Comparison of ENCODE assay signal across 16 mouse cellular contexts in the genomic region with DNA sequence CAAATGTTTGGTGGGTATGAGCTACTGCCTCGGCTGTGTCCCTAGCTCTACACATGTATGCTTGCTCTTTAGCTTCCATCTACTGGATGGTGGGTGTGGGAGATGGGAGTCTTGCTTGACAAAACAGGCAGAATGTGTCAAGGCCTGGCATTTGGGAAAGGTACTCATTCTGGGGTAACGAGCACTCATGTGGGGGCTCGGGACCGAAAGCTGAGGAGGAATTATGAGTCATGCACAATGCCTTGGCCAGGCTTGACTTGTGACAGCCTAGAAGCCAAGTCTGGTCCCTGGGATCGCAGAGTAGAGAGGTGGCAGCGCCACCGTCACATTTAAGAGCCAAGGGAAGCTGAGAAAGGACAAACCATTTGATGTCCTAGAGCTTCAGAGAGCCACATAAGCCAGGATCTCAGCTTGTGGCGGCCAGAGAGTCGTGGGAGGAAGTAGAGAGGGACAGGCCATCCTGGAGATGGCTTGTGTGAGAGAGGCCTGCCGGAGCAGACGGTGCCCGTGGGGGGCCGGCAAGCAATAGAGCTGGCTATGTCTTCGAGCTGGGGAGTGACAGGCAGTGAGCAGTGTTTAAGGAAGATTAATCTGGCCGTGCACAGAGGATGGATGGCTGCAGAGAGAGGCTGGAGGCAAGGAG. TPM values are rescaled to one million over a fixed set of nuclear protein-coding genes. Genes with fewer than 3 reads are reported as not detected.
A peak's percentile ranks its signal among the peaks of the same experiment; 100 is the strongest.
DNase-seq lines count a peak whose midpoint lies in the region; ATAC-seq and TF ChIP-seq lines count a peak whose summit lies in the region.
"Had no signal": no experiment of that assay in that cellular context is flagged by ENCODE, and none has a peak within 500 bp of the region (broad histone marks: within the 10 kb centered on the region; RNA-seq: fewer than 3 reads in every experiment).

No protein-coding gene starts in this region.

- peak overlapping the region; percentile 59 for H3K9ac ChIP-seq in hindbrain, embryonic 13.5 days
- H3K9ac ChIP-seq: liver, embryonic 13.5 days had no signal

- H3K36me3 ChIP-seq in hindbrain, embryonic 13.5 days = no peaks in the 10 kb centered on the region
- H3K36me3 ChIP-seq: G1E; liver, embryonic 13.5 days had no signal

- TF ChIP-seq CTCF in left cerebral cortex, adult 2 months (IDR thresholded peaks at IDR 0.05) = no peak

- no peak for ATAC-seq in hindbrain, embryonic 13.5 days (ENCODE audit: low FRiP score)

- H3K27ac ChIP-seq in left cerebral cortex, adult 2 months = peak overlapping the region; percentile 67; the same call in 1 of the 2 replicates
- peak overlapping the region; percentile 76 for H3K27ac ChIP-seq in hindbrain, embryonic 13.5 days
- H3K27ac ChIP-seq: liver, embryonic 13.5 days had no signal

- H3K27me3 ChIP-seq in hindbrain, embryonic 13.5 days = peaks cover 75% of the 10 kb centered on the region

- DNase-seq in left cerebral cortex, adult 2 months (ENCODE audit: extremely low spot score in 1 of 2, low spot score in 2 of 2) = no peak
- no peak for DNase-seq in left cerebral cortex, adult 11 months (ENCODE audit: low spot score)
- peak; percentile 87 for DNase-seq in cerebellum, adult 11 months
- DNase-seq in cerebellum, adult 9-11 months = peak; percentile 95
- no peak for DNase-seq in urinary bladder, postnatal 10 days (ENCODE audit: low spot score)
- DNase-seq in urinary bladder, postnatal 14 days (ENCODE audit: low spot score) = no peak
- no peak for DNase-seq in kidney, postnatal 14 days
- DNase-seq: adrenal gland, postnatal 25 days; gastrocnemius, postnatal 14 days; kidney, adult 11 months; liver, embryonic 13.5 days; lung, postnatal 14 days; right cerebral cortex, postnatal 14 days; thymus, adult 2 months had no signal

- no peak overlapping the region for H3K4me3 ChIP-seq in left cerebral cortex, adult 2 months
- H3K4me3 ChIP-seq in hindbrain, embryonic 13.5 days = no peak overlapping the region
- H3K4me3 ChIP-seq: liver, embryonic 13.5 days had no signal

- no peak overlapping the region for H3K4me2 ChIP-seq in hindbrain, embryonic 13.5 days
- H3K4me2 ChIP-seq: liver, embryonic 13.5 days had no signal

- intact Hi-C loops in left cerebral cortex, adult 2 months (cut with DNase I) = loop anchor here (2.0 kb wide), 1 partner anchor 42 kb away; no protein-coding TSS in a partner anchor

- H3K9me3 ChIP-seq in hindbrain, embryonic 13.5 days = no peaks in the 10 kb centered on the region
- H3K9me3 ChIP-seq: G1E; liver, embryonic 13.5 days had no signal

- H3K4me1 ChIP-seq in hindbrain, embryonic 13.5 days (replicated peaks) = peaks cover 63% of the 10 kb centered on the region

- 40% methylated on average over 15 of the region's 15 CpGs for WGBS in hindbrain, embryonic 13.5 days

RNA-seq across cellular contexts. Expression of gene Unc5a, which starts 10.0 kb away (rescaled TPM):
- total RNA-seq in left cerebral cortex, adult 2 months (2021) = 100 to 1,000 TPM; 110 to 116 TPM
- 7.8 and 8.4 TPM in 2 replicates for polyA plus RNA-seq in hindbrain, embryonic 13.5 days (2015; fragmentation: Nextera tagmentation; extraction: Ambion mirVana)
- total RNA-seq: G1E had no signal

Comparison
In these comparisons a context has a peak if more than half of its experiments do, and no peak if none do; other contexts are left out.
1. DNase-seq: peak in cerebellum, adult 11 months (single experiment) and cerebellum, adult 9-11 months (single experiment); none in left cerebral cortex, adult 2 months (0 of 2), left cerebral cortex, adult 11 months (single experiment), urinary bladder, postnatal 10 days (single experiment), urinary bladder, postnatal 14 days (single experiment) and kidney, postnatal 14 days (single experiment).